Mouse (Mus musculus): ENCODE results near the gene Pnpla8.

Gene Pnpla8

GRCm38 (mm10) chr12:44346143-44346542 is 125.0 kb downstream of the Pnpla8 start:
- no peak for DNase-seq (ENCODE audit: low spot score)

DNA sequence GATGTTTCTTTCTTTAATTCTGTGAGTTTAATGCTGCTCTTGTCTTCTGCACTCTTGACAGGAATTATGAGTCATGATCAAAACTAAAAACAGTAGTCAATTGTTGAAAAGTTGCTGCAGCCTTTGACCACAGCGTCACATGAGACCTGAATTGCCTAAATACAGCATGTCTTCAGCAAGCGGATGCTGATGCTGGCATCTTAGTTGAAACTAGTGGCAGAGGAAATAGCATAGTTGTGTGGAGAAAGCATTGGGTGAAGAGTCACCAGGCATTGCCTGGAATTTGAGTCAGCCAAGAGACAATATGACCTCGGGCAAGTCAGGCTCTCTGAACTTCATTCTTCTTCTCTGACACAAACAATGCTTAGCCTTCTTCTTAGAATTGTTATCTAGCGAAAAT is 133.9 kb downstream of the Pnpla8 start:
- no peak for DNase-seq (ENCODE audit: low spot score)

- DNase-seq (ENCODE audit: low spot score), result no peak
These were observed 136.3 kb downstream of the Pnpla8 start for GRCm38 (mm10) chr12:44357460-44357859.

GRCm38 (mm10) chr12:44357881-44358280 is 136.7 kb downstream of the Pnpla8 start:
- DNase-seq (ENCODE audit: low spot score), result no peak

GRCm38 (mm10) chr12:44371076-44371710 is 150.0 kb downstream of the Pnpla8 start:
- no peak for DNase-seq (ENCODE audit: low spot score)

Data from urinary bladder, postnatal 25 days (tissue).